Mouse (Mus musculus): Measurements from ENCODE around the gene Ncf2. TPM values are rescaled to one million over a fixed set of nuclear protein-coding genes. Genes with fewer than 3 reads are reported as not detected.
A peak's percentile ranks its signal among the peaks of the same experiment; 100 is the strongest.
"Not testable (repeated sequence)": the region's sequence is repeated elsewhere in the genome, so short reads cannot be mapped to it uniquely, and the experiment has no call there.

The Ncf2 gene
- 10 to 100 TPM in 1 of 2 experiments, 1 to 10 TPM in 1; 7.0 to 11.5 TPM for total RNA-seq (2021)
- long read RNA-seq, experiment 1, partial matches to known transcripts, result 0 of 4 reads
- long read RNA-seq, experiment 1, other reads (novel, unspliced or antisense), result 0 of 4 reads
- long read RNA-seq, experiment 2, partial matches to known transcripts, result 1 of 1 reads
- long read RNA-seq, experiment 2, other reads (novel, unspliced or antisense), result 0 of 1 reads

GRCm38 (mm10) chr1:152799897-152800296 is at the start of gene Ncf2:
Gene Ncf2, plus strand, starts transcription at chr1:152800194.
- no peak for DNase-seq (ENCODE audit: low spot score in 2 of 2)

- no peak for DNase-seq (ENCODE audit: low spot score in 2 of 2)
These were observed 49.6 kb upstream of the Ncf2 start, which contains the start of gene Apobec4 for GRCm38 (mm10) chr1:152750312-152750965. Gene Apobec4, plus strand, starts transcription at chr1:152750551.

GRCm38 (mm10) chr1:152761791-152762190 is 38.2 kb upstream of the Ncf2 start:
- no peak for DNase-seq (ENCODE audit: low spot score in 2 of 2)

GRCm38 (mm10) chr1:152766032-152766772 is 33.8 kb upstream of the Ncf2 start, which contains the start of the genes Rgl1 and Arpc5:
Gene Rgl1, minus strand, starts transcription at chr1:152766351.
Gene Arpc5, plus strand, starts transcription at chr1:152766542.
- peak; percentile 97 to 98 for DNase-seq (ENCODE audit: low spot score in 2 of 2)

GRCm38 (mm10) chr1:152766804-152767748 is 32.9 kb upstream of the Ncf2 start:
- peak in 1 of 2 experiments; percentile 32 for DNase-seq (ENCODE audit: low spot score in 2 of 2)

- DNase-seq (ENCODE audit: low spot score in 2 of 2), result peak; percentile 71 to 76
These were observed 32.1 kb upstream of the Ncf2 start for GRCm38 (mm10) chr1:152767749-152768488.

- DNase-seq (ENCODE audit: low spot score in 2 of 2), result no peak
These were observed 29.0 kb upstream of the Ncf2 start for GRCm38 (mm10) chr1:152771016-152771415.

GRCm38 (mm10) chr1:152774601-152775000 is 25.4 kb upstream of the Ncf2 start:
- DNase-seq (ENCODE audit: low spot score in 2 of 2), result not testable (repeated sequence)

GRCm38 (mm10) chr1:152779071-152779737 is 20.8 kb upstream of the Ncf2 start:
- DNase-seq (ENCODE audit: low spot score in 2 of 2), result peak; percentile 82

GRCm38 (mm10) chr1:152784620-152785019 is 15.4 kb upstream of the Ncf2 start:
- DNase-seq (ENCODE audit: low spot score in 2 of 2), result no peak

- DNase-seq (ENCODE audit: low spot score in 2 of 2), result not testable (repeated sequence)
These were observed 14.5 kb upstream of the Ncf2 start for GRCm38 (mm10) chr1:152785446-152785845.

GRCm38 (mm10) chr1:152786953-152787352 is 13.0 kb upstream of the Ncf2 start:
- no peak for DNase-seq (ENCODE audit: low spot score in 2 of 2)

GRCm38 (mm10) chr1:152788121-152788660 is 11.8 kb upstream of the Ncf2 start:
- no peak for DNase-seq (ENCODE audit: low spot score in 2 of 2)

- peak; percentile 32 to 41 for DNase-seq (ENCODE audit: low spot score in 2 of 2)
These were observed 9.7 kb upstream of the Ncf2 start for GRCm38 (mm10) chr1:152790254-152790653.

GRCm38 (mm10) chr1:152790821-152791220 is 9.2 kb upstream of the Ncf2 start:
- no peak for DNase-seq (ENCODE audit: low spot score in 2 of 2)

GRCm38 (mm10) chr1:152791269-152791668 is 8.7 kb upstream of the Ncf2 start:
- no peak for DNase-seq (ENCODE audit: low spot score in 2 of 2)

- DNase-seq (ENCODE audit: low spot score in 2 of 2), result no peak
These were observed 7.1 kb upstream of the Ncf2 start for GRCm38 (mm10) chr1:152792736-152793494.

GRCm38 (mm10) chr1:152793495-152794130 is 6.4 kb upstream of the Ncf2 start:
- no peak for DNase-seq (ENCODE audit: low spot score in 2 of 2)

Data from adrenal gland, adult 18-20 months (tissue).